Mouse (Mus musculus) liver, embryonic 14.5 days (tissue): ENCODE results near the gene Fhod1.

Experiments
- CTCF ChIP-seq: IDR thresholded peaks from 2 replicates; pipeline ENCODE4 v1.5.1; 2016; ENCODE audit warnings: antibody characterized with exemption, low read depth, control low read depth
- EP300 ChIP-seq: IDR thresholded peaks from 2 replicates; pipeline ENCODE4 v1.6.1; 2016; ENCODE audit warnings: antibody characterized with exemption, low read depth

DNA sequence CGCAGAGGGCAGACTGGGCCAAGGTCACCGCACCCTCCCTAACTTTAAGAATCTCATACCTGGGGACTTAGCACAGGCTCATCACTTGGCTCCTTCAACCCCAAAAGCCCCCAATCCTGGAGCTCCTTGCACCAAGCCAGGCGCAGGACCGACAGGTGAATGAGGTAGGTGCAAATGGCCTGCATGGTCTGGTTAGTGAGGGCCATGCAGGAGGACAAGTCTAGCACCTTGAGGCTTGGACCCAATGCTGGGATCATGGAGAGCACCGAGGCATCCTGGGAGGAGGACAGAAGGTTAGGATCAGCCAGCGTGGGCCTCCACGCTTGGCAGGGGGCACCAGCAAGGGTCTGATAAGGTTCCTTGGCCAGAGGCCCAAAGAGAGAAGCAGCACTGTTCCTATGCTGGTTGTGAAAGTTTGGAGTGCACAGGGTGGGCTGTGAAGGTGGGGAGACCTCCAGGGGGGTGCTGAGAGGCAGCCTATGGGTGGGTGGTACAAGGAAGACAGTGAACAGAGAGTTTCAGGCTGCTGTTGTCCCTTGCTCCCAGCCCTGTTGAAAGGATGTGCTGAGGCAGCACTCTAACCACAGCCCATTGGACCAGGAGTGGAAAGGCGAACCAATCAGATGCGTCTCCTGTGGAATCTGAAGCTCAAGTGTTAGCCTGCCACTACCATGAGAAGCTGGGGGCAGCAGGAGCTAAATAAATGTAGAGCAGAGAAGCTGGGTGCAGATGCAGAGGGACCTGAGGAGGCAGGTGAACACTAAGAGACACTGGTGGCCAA, 33.9 kb downstream of the Fhod1 start:
- TF ChIP-seq CTCF (0 out of 2 replicates have a peak, but pooled peaks have one; percentile 2), EP300 (no peak)
